Mouse (Mus musculus): ENCODE measurements around the gene Gid4. TPM values are rescaled to one million over a fixed set of nuclear protein-coding genes. Genes with fewer than 3 reads are reported as not detected.

Gene Gid4
- 10.3 and 11.1 TPM in 2 replicates for polyA plus RNA-seq (2015; fragmentation: Nextera tagmentation; extraction: Ambion mirVana)

DNA sequence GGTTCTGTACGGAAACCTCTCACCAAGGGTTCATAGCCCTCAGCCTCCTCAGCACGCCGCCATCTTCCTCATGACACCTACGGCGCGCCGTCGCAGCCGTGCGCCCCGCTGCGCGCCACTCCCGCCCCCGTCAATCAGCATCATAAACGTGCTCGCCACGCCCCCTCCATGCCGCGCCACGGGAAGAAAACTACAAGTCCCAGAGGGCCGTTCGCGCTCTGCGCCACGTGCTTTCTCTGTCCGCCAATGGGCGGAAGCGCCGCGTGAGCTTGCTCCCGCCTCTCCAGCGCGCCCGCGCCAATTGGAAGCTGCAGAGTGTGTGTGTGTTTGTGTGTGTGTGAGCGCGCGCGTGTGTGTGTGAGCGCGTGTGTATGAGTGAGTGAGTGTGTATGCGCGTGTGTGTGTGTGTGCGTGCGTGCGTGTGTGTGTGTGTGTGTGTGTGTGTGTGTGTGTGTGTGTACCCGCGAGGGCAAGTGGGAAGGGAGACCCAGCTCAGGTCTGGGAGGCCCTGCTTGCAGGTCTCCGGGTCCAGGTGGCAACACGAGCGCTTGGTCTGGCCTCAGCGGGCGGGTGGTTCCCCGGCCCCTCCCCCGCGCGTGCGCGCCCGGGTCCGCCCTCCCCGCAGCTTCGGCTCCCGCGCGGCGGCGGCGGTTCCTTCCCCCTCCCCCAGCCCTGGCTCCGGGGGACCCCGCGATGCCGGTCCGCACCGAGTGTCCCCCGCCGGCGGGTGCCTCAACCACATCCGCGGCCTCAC, at the start of gene Gid4:
TSS of gene Gid4 (plus strand) at position 183 of the 754 bp plus-strand sequence.

DNA sequence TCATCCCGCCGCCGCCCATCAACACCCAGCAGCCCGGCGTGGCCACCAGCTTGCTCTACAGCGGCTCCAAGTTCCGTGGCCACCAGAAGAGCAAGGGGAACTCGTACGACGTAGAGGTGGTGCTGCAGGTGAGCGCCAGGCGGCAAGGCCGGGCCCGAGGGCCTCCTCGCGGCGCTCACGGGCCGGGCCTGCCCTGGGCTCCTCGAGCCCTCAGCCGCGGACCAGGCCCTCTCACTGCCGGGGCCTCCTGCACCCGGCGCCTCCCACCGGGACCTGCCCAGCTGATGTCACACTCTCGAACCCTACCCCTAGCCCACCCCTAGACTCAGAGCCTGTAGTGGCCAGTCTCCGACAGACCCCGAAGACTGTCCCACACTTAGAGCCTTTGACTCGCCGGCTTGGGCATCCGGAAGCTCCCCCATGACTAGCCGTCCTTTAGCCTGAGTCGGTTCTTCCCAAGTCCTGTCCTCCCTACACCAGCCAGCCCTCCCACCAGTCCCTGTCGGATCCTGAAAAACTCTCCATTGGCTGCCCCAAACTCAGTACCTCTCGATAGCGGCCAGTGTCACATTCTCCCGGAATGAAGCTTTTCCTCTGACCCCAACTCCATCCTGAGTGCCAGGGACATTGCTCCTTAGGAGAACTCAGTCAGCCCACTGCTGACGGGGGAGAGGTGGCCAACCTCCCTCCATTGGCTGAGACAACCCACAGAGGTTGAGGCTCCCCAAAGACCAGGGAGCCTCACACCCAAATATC, 950 bp downstream of the Gid4 start, which contains the start of gene Atpaf2:
TSS of gene Atpaf2 (minus strand) at position 741 of the 756 bp plus-strand sequence.

DNA sequence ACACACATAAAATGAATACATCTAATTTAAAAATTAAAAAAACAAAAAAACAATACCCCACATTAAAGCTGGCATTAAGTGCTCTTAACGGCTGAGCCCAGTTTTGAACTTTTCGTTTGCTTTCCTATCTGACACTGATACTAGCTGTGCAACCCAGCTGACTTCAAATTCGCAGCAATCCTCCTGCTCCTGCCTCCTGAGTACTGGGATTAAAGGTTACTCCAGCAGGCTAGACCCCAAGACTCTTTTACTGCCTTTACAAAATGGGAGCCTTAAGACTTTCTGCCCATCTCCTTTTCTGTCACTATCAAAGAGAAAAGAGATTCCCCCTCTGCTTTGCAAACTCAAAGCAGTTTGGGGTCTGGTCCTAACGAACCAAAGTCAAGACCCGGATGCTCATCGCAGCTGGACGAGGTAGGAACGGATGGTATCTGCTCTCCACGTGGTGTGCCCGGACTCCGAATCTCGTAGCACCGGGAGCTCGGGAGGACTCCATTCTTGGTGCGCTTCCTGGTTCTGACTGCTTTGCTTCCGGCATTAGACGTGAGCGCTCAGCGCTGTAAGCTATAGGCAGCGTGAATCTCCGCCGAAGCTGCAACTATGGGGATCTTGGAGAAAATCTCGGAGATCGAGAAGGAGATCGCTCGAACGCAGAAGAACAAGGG, 37.3 kb downstream of the Gid4 start, which contains the start of gene Drg2:
TSS of gene Drg2 (plus strand) at position 512 of the 665 bp plus-strand sequence.

DNA sequence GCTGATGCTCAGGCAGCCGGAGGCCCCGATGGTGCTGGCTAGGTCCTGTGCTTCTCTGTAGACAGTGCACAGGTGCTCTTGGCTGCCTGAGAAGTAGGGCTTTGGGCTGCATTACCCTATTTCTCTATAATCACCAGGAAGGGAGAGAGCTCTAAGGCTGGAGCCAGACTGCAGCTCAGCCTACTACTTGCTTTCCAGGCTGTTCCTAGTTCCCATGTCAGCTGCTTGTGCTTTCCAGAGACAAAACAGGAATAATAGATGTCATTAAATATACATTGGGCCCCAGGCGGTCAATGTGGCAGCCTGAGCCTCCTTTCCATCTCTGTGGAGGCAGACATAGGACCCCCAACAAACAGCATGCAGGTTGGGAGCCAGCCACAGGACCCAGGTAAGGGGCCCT, 52.1 kb downstream of the Gid4 start, which contains the start of gene Myo15:
TSS of gene Myo15 (plus strand) at position 301 of the 400 bp plus-strand sequence.

Other genes with a start within 250 kb of the Gid4 start
- gene Srebf1, start 194.6 kb upstream of the Gid4 start, polyA plus RNA-seq (2015; fragmentation: Nextera tagmentation; extraction: Ambion mirVana) = 31.0 and 37.9 TPM in 2 replicates
- 7.1 and 9.7 TPM in 2 replicates for gene Tom1l2, start 64.2 kb upstream of the Gid4 start, polyA plus RNA-seq (2015; fragmentation: Nextera tagmentation; extraction: Ambion mirVana)
- gene Drc3, start 63.8 kb upstream of the Gid4 start, polyA plus RNA-seq (2015; fragmentation: Nextera tagmentation; extraction: Ambion mirVana) = 0.31 and 0.67 TPM in 2 replicates
- gene Atpaf2, start 1.3 kb downstream of the Gid4 start, polyA plus RNA-seq (2015; fragmentation: Nextera tagmentation; extraction: Ambion mirVana) = 29.7 and 30.1 TPM in 2 replicates
- 31.5 and 32.1 TPM in 2 replicates for gene Drg2, start 37.4 kb downstream of the Gid4 start, polyA plus RNA-seq (2015; fragmentation: Nextera tagmentation; extraction: Ambion mirVana)
- 0.08 and 0.13 TPM in 2 replicates for gene Myo15, start 52.2 kb downstream of the Gid4 start, polyA plus RNA-seq (2015; fragmentation: Nextera tagmentation; extraction: Ambion mirVana)
- gene Alkbh5, start 119.2 kb downstream of the Gid4 start, polyA plus RNA-seq (2015; fragmentation: Nextera tagmentation; extraction: Ambion mirVana) = 25.1 and 26.9 TPM in 2 replicates